Mouse (Mus musculus): Measurements from ENCODE around the gene Sf3a2.
"Not testable (repeated sequence)": the region's sequence is repeated elsewhere in the genome, so short reads cannot be mapped to it uniquely, and the experiment has no call there.

Gene Sf3a2

GRCm38 (mm10) chr10:80823847-80824643 lies 26.0 kb downstream of the Sf3a2 start:
- no peak for DNase-seq (ENCODE audit: low spot score in 2 of 2)

- no peak for DNase-seq (ENCODE audit: low spot score in 2 of 2)
Observed at GRCm38 (mm10) chr10:80824827-80825226, 26.8 kb downstream of the Sf3a2 start.

DNA sequence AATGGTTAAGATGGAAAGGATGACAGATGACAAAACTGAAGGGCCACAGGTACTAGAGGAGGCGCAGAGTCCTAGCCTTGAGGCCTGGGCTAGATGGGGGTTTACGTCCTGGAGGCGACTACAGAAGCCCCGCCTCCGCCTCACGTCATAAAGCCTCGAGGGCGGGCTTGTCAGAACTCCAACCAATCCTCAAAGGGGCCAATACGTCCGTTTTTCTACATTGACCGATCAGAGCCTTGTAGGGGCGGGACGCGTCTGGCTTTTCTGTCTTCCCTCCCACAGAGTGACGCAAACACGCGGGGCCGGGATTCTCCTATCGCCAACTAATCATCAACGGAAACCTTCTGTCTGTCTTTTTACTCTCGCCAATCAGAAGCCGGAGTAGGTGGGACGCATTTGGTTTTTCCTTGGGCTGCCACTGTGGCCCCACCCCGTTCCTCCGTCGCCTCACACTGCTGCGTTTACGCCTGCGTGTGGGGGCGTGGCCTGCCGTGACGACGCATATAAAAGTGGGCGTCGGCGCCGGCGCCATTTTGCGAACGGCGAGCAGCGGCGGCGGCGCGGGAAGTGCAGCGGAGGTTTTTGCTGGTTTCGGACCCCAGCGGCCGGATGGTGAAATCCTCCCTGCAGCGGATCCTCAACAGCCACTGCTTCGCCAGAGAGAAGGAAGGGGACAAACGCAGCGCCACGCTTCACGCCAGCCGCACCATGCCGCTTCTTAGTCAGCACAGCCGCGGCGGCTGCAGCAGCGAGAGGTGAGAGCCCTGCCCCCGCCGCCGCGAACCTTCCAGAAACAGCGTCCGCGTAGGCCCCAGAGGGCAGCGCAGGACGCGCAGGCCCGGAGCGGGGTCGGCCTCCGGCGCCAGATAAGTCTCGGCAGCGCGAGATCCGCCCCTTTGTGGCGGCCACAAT lies 28.4 kb downstream of the Sf3a2 start, which contains the start of gene Oaz1:
TSS of gene Oaz1 (plus strand) at position 506 of the 912 bp plus-strand sequence.
- peak; percentile 97 to 98 for DNase-seq (ENCODE audit: low spot score in 2 of 2)

DNA sequence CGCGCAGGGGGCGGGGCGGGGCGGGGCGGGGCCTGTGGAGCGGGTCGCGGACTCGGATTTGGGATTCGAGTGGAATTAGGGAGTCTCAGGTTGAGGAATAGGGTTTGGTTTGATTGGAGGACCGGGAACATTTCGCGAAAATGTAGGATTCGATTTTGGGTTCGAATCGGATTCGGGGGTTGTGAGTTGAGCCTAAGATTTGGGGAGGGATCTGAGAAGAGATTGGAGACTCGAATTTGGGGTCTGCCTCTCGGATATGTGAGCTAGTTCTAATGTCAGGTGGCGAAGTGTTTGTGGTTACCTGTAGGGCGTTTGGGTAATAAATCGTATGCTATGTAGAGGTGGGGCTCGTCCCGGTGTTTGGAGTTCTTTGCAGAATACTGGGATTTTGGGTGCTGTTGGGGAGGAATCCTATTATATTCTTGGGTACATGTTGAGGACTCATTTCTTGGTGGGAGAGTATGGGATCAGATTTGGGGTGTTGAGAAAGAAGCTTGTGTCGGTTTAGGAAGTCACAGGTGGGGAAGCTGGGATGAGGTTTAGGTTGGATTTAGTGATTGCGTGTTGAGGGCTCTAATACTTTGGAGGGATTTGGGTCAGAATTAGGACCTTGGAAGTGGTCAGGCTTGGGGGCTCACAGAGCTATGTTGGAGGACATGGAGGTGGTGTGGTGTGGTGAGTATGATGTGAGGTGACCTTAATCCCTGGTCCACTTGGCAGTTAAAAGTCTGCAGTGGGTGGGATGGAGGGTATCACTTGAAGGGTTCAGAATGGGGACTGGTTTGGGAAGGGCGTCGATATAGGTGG lies 29.3 kb downstream of the Sf3a2 start:
- no peak for DNase-seq (ENCODE audit: low spot score in 2 of 2)

- DNase-seq (ENCODE audit: low spot score in 2 of 2): no peak
Observed at GRCm38 (mm10) chr10:80827870-80828420, 29.9 kb downstream of the Sf3a2 start.

DNA sequence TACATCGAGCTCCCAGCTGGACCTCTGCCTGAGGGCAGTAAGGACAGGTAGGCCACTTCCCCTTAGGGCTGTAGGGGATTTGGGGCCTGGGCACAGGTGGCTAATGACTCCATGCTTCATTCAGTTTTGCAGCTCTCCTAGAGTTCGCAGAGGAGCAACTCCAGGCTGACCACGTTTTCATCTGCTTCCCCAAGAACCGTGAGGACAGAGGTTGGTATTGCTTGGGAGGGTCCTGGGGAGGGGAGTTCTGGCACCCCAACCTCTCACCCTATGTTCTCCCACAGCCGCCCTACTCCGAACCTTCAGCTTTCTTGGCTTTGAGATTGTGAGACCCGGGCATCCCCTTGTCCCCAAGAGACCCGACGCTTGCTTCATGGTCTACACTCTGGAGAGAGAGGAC lies 30.6 kb downstream of the Sf3a2 start:
- not testable (repeated sequence) for DNase-seq (ENCODE audit: low spot score in 2 of 2)

GRCm38 (mm10) chr10:80829359-80830278 lies 31.6 kb downstream of the Sf3a2 start:
- DNase-seq (ENCODE audit: low spot score in 2 of 2): no peak

DNA sequence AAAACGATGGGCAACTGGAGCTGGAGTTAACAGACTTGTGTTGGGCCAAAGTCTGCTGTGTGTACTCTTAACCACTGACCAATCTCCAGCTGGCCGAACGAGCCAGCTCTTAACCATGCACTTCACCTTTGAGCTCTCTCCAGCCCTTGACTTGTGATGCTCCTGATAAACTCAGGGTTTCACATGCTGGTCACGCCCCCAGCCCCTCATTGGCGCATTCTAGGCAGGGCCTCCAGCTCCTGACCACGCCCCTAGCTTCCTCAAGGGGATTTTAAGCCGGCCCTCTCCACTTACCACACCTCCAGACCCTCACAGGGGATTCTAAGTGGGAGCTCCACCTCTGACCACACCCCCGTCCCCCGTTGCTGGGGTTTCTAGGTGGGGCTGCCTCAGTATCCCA lies 33.1 kb downstream of the Sf3a2 start:
- no peak for DNase-seq (ENCODE audit: low spot score in 2 of 2)

- no peak for DNase-seq (ENCODE audit: low spot score in 2 of 2)
Observed at GRCm38 (mm10) chr10:80832818-80833217, 34.8 kb downstream of the Sf3a2 start.

- no peak for DNase-seq (ENCODE audit: low spot score in 2 of 2)
Observed at GRCm38 (mm10) chr10:80835617-80836016, 37.6 kb downstream of the Sf3a2 start.

DNA sequence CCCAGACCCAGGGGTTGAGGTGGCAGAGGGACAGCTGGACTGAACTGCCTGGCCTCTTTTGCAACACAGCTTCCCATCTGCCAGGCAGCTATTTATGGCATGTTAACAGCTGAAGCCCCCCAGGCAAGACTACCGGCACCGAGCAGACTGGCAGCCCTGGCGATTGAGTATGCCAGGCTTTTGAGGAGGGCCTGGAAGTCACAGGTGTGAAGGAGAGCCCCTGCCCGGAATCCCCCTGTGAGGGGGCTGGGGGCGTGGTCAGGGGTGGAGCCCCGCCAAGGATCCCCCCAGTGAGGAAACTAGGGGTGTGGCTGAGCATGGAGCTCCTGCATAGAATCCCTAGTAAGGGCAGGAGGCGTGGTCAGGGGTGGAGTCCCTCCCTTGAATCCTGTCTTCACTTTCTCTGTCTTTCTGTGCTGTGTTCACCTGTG lies 39.0 kb downstream of the Sf3a2 start:
- DNase-seq (ENCODE audit: low spot score in 2 of 2): no peak

GRCm38 (mm10) chr10:80837827-80838226 lies 39.8 kb downstream of the Sf3a2 start:
- no peak for DNase-seq (ENCODE audit: low spot score in 2 of 2)

- no peak for DNase-seq (ENCODE audit: low spot score in 2 of 2)
Observed at GRCm38 (mm10) chr10:80838346-80838912, 40.4 kb downstream of the Sf3a2 start.

DNA sequence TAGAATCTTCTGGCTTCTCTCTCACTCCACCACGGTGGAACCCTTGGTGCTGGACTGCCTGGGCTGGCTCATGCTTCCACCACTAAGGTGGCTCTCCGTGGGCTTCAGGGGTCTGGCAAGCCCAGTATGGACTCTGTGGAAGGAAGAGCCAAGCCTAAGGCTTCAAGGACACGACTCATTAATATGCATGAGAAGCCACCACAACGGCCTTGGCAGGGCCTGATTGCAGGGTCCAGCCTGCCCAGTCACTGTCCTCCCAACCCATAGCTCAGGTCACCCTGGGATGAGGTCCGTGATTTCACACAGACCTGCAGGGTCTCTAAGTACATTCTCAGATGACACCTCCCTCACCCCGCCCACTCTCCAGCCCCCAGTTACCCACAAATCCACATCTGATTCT lies 41.9 kb downstream of the Sf3a2 start:
- DNase-seq (ENCODE audit: low spot score in 2 of 2): no peak

DNA sequence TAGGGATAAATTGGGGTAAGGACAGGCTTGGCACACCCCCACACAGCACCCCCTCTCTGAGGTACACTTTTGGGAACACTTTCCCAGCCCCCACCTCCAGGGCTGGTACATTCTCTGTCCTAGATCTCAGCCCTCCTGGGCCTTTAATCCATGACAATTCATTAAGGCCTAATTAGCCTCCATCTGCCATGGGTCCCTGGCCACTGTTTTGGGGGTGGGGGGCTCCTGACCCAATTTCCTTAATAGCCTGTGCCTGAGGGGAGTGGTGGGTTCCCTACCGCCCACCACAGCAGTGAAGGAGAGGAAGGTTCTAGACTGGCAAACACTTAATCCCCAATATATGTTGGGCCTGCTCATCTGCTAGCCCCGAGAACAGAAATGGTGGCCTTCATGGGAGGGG lies 43.7 kb downstream of the Sf3a2 start:
- no peak for DNase-seq (ENCODE audit: low spot score in 2 of 2)

GRCm38 (mm10) chr10:80842334-80842733 lies 44.3 kb downstream of the Sf3a2 start:
- peak in 1 of 2 experiments; percentile 49 for DNase-seq (ENCODE audit: low spot score in 2 of 2)

DNA sequence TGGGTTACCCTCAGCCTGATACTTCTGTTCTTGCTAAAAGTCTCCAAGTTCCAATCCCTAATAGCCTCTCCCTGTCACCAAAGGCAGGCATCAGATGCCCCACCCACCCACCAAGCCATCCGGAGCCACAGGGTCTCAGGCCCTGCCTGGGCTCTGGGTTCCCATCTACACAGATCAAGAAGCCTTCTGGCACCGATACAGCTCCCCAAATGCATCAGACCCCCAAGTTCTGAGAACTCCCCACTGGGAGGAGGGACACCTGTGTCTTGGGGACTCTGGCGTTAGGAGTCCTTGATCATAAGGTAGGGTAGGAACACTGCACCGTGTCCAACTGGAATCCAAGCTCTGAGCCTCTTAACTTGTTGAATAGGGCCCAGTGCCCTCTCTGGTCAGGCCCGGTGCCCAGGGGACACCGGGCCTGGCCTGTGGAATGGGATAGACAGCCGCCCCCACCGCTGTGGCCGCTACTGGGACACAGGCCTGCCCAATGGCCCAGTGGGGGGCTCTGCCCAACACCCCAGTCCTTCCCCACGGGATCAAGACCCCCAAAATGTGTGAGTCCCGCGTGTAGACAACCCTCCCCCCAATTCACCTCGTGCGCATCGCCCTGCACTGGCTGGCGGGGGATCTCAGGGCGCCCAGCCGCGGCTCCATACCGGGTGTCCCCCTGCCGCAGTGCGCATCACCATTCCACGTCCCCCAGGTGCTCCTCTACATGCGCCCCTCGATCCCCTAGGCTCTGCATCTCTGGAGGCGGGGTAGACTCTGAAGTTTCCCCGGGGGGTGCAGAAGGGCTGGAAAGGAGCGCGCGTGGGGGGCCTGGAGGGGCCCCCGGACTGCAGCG lies 45.3 kb downstream of the Sf3a2 start:
- no peak for DNase-seq (ENCODE audit: low spot score in 2 of 2)

GRCm38 (mm10) chr10:80843931-80844547 lies 46.0 kb downstream of the Sf3a2 start, which contains the start of gene Lingo3:
Gene Lingo3, minus strand, starts transcription at chr10:80844039.
- peak in 1 of 2 experiments; percentile 36 for DNase-seq (ENCODE audit: low spot score in 2 of 2)

Data from frontal cortex, postnatal 25 days (tissue).